Mouse (Mus musculus): Measurements from ENCODE around the gene BC005624.

DNA sequence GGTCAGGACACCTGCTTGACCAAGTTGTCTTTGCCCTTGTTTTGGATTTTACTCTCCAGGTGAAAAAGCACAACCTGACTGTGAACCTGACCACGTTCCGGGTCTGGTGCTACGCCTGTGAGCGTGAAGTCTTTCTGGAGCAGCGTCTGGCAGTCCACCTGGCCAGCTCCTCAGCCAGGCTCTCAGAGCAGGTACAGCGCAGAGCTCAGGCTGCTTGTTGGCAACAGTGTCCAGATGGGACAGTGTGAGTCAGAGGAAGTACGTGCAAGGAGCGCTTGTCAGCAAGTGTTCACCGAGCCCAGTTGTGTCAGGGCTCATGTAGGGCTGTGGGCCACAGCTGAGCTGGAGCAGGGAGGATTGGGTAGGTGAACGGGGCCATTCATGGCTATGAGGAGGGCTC, 20.9 kb upstream of the BC005624 start:
- no peak for TF ChIP-seq POLR2A (IDR thresholded peaks at IDR 0.05; ENCODE audit: borderline replicate concordance, extremely low read depth, insufficient read depth, insufficient read length, poor library complexity, severe bottlenecking)
- no peak for TF ChIP-seq CTCF (IDR thresholded peaks at IDR 0.05; ENCODE audit: borderline replicate concordance, extremely low read depth, insufficient read depth, insufficient read length)
